Mouse (Mus musculus) heart, postnatal 0 days (tissue): Measurements from ENCODE around the gene Plxna2.

Experiments
- CTCF ChIP-seq: IDR thresholded peaks from 2 replicates; pipeline ENCODE4 v1.5.1; 2016; ENCODE audit warnings: antibody characterized with exemption, control low read depth, low read depth
- EP300 ChIP-seq: IDR thresholded peaks from 2 replicates; pipeline ENCODE4 v1.6.1; 2016; ENCODE audit warnings: antibody characterized with exemption, low read depth

GRCm38 (mm10) chr1:194774754-194775153, 156.7 kb downstream of the Plxna2 start:
- TF ChIP-seq EP300 (no peak), CTCF (no peak)
